Mouse (Mus musculus) ES-Bruce4 (cell line): ENCODE data around the gene Gramd4. TPM values are rescaled to one million over a fixed set of nuclear protein-coding genes. Genes with fewer than 3 reads are reported as not detected.

Experiments
- H3K27ac ChIP-seq: 2 replicates; pipeline ENCODE4 v1.5.1; 2012; ENCODE audit warnings: low read length, inconsistent platforms; ENCODE audit not compliant: insufficient read depth
- H3K27me3 ChIP-seq: 2 replicates; pipeline ENCODE4 v1.6.1; 2012; ENCODE audit warnings: mild to moderate bottlenecking, low read length, inconsistent platforms; ENCODE audit not compliant: control insufficient read depth, poor library complexity, insufficient read depth, severe bottlenecking
- H3K36me3 ChIP-seq: 2 replicates; pipeline ENCODE4 v1.6.1; 2012; ENCODE audit warnings: inconsistent platforms, mild to moderate bottlenecking, low read length, moderate library complexity; ENCODE audit not compliant: control insufficient read depth, poor library complexity, insufficient read depth, severe bottlenecking
- H3K4me1 ChIP-seq: one replicate; pipeline ENCODE4 v1.8.1; 2011; ENCODE audit warnings: low read length; ENCODE audit not compliant: control insufficient read depth, insufficient read depth
- H3K4me3 ChIP-seq: 2 replicates; pipeline ENCODE4 v1.5.1; 2011; ENCODE audit warnings: low read depth, mild to moderate bottlenecking, low read length
- H3K9ac ChIP-seq: 2 replicates; pipeline ENCODE4 v1.6.1; 2012; ENCODE audit warnings: low read depth, mild to moderate bottlenecking, inconsistent platforms; ENCODE audit not compliant: poor library complexity, severe bottlenecking
- H3K9me3 ChIP-seq: replicated peaks from 2 replicates; pipeline ENCODE4 v1.6.1; 2012; ENCODE audit warnings: mild to moderate bottlenecking, low read length, inconsistent platforms; ENCODE audit not compliant: control insufficient read depth, poor library complexity, insufficient read depth, severe bottlenecking
- CTCF ChIP-seq: IDR thresholded peaks from one replicate; pipeline ENCODE4 v1.8.1; 2011; ENCODE audit warnings: low read depth, low read length
- EP300 ChIP-seq: IDR thresholded peaks from 2 replicates; pipeline ENCODE4 v1.6.1; 2011; ENCODE audit warnings: low read depth, low read length; ENCODE audit not compliant: insufficient read depth
- POLR2A ChIP-seq: IDR thresholded peaks from one replicate; pipeline ENCODE4 v1.8.1; 2011; ENCODE audit warnings: low read length; ENCODE audit not compliant: insufficient read depth
- polyA plus RNA-seq: library from polyadenylated mRNA; stranded (reverse); fragments of >200 nt; gene quantifications from 2 replicates; pipeline ENCODE4 v1.2.4, GENCODE M21; 2011; ENCODE audit warnings: low read depth; ENCODE audit not compliant: missing spikeins, insufficient read depth, insufficient read length

Gramd4 gene
- polyA plus RNA-seq, 1 experiment = 22.6 TPM

DNA sequence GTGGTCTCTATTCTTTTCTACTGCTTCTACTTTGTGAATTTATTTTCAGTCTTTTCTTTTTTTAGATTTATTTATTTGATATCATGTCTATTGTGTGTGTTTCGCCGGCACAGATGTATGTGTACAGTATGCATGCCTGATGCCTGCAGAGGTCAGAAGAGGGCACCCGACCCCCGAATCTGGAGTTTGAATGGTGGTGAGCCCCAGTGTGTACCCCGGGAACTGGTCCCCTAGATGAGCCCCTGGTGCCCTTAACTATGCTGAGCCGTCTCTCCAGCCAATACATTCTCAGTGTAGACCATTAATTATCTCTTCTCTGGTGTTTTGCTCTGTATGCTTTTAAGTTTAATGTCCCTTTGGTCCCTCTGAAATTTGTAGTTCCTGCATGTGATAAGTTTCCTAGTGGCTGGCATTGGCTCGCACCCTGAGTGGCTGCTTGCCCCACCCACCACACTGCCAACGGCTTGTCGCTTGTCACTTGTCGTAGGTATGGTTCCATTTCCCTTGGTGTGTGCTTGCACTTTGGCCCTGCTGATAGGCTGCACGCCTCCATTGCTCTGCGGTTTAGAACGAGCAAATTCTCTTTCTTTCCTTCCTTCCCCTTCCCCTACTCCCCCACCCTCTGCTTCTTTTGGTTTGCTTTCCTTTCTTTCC, 31.7 kb downstream of the Gramd4 start:
- no peak for TF ChIP-seq POLR2A
- no peak for TF ChIP-seq EP300
- TF ChIP-seq CTCF = no peak
- Histone ChIP-seq H3K4me1 (peaks cover 2% of the 10 kb centered on the region), H3K36me3 (no peaks in the 10 kb centered on the region), H3K27me3 (no peaks in the 10 kb centered on the region), H3K9ac (no peak overlapping the region), H3K4me3 (no peak overlapping the region), H3K9me3 (no peaks in the 10 kb centered on the region), H3K27ac (no peak overlapping the region)

GRCm38 (mm10) chr15:86089991-86090529, 32.6 kb downstream of the Gramd4 start:
- no peaks in the 10 kb centered on the region for H3K9me3 ChIP-seq
- no peak overlapping the region for H3K27ac ChIP-seq
- no peaks in the 10 kb centered on the region for H3K27me3 ChIP-seq
- no peak overlapping the region for H3K4me3 ChIP-seq
- H3K4me1 ChIP-seq = peaks cover 2% of the 10 kb centered on the region
- H3K9ac ChIP-seq = no peak overlapping the region
- no peak for TF ChIP-seq CTCF
- no peaks in the 10 kb centered on the region for H3K36me3 ChIP-seq

- no peaks in the 10 kb centered on the region for H3K36me3 ChIP-seq
- no peak overlapping the region for H3K4me3 ChIP-seq
- H3K9me3 ChIP-seq = no peaks in the 10 kb centered on the region
- H3K4me1 ChIP-seq = peaks cover 2% of the 10 kb centered on the region
- H3K9ac ChIP-seq = no peak overlapping the region
- TF ChIP-seq EP300 (no peak), CTCF (no peak), POLR2A (no peak)
- no peaks in the 10 kb centered on the region for H3K27me3 ChIP-seq
- H3K27ac ChIP-seq = no peak overlapping the region
These were observed 33.1 kb downstream of the Gramd4 start for GRCm38 (mm10) chr15:86090578-86090977.

GRCm38 (mm10) chr15:86091201-86091997, 33.9 kb downstream of the Gramd4 start:
- Histone ChIP-seq H3K4me1 (no peaks in the 10 kb centered on the region), H3K9me3 (no peaks in the 10 kb centered on the region), H3K4me3 (no peak overlapping the region), H3K27me3 (no peaks in the 10 kb centered on the region), H3K9ac (no peak overlapping the region), H3K36me3 (no peaks in the 10 kb centered on the region), H3K27ac (no peak overlapping the region)
- TF ChIP-seq EP300 = no peak
- TF ChIP-seq POLR2A = no peak
- no peak for TF ChIP-seq CTCF

DNA sequence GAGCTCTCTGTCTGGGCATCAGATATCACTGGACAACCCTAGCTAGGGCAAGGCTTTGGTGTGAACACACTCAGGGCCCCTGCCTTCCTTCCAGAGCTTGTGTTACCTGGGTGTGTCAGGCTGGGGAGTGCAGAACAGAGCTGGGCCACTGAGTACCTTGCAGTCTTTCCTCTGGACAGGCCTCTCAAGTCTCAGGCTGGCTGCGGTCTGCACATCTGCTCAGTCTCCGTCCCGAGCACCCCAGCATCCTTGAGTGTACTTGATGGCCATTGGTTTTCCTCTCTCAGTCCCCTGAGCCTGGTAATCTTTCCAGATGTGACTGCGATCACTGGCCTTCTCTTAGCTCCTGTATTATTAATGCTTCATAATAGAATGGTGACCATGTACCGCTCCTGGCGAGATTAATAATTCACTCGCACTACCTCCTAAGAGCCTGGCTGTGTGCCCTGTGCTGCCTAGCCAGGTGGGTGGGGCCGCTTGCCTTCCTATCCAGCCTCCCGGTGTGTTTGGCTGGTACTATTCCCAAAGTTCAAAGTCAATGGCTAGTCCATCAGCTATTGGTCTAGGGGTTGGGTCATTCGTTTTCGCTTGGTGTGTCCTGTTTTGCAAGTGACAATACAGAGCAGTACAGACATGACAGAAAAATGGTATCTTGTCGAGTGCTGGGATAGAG, 34.6 kb downstream of the Gramd4 start:
- Histone ChIP-seq H3K27me3 (no peaks in the 10 kb centered on the region), H3K9ac (no peak overlapping the region), H3K27ac (no peak overlapping the region), H3K4me1 (no peaks in the 10 kb centered on the region), H3K4me3 (no peak overlapping the region), H3K9me3 (no peaks in the 10 kb centered on the region), H3K36me3 (no peaks in the 10 kb centered on the region)
- TF ChIP-seq CTCF (no peak), EP300 (no peak), POLR2A (no peak)
